Mouse (Mus musculus) thymus, postnatal 25 days (tissue): ENCODE results near the gene Samd3.

ENCODE experiments used
- DNase-seq: peaks from one replicate; pipeline ENCODE4 v3.0.0; 2022

The Samd3 gene

GRCm38 (mm10) chr10:26314327-26314726 lies 84.8 kb downstream of the Samd3 start:
- DNase-seq = no peak

GRCm38 (mm10) chr10:26320679-26321078 lies 91.2 kb downstream of the Samd3 start:
- no peak for DNase-seq
